Mouse (Mus musculus): ENCODE data around the gene Pold1.

The Pold1 gene

GRCm38 (mm10) chr7:44521710-44522109, 26.9 kb downstream of the Pold1 start:
- DNase-seq = peak; percentile 77 to 79

GRCm38 (mm10) chr7:44520990-44521389, 27.7 kb downstream of the Pold1 start:
- DNase-seq = no peak

GRCm38 (mm10) chr7:44519240-44519913, 29.3 kb downstream of the Pold1 start:
- no peak for DNase-seq

DNA sequence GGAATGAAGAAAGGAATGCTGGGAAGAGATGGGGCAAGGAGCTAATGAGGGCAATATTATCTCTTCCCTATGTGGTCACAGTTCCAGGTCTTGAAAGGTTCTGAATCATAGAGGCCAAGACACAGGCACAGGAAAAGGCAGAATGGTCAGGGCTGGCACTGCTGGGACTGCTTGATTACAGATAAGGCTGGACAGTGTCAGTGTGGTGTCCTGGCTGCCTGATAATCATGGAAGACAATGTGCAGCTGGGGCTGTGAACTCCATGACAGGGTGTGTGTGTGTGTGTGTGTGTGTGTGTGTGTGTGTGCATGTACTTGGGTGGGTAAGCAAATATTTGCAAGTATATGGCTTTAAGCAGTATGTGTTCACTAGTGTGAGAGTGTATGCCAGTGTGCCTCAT, 41.2 kb downstream of the Pold1 start:
- no peak for DNase-seq

GRCm38 (mm10) chr7:44501563-44502115, 47.0 kb downstream of the Pold1 start:
- DNase-seq = peak; percentile 65 to 69

GRCm38 (mm10) chr7:44500046-44500445, 48.6 kb downstream of the Pold1 start:
- no peak for DNase-seq

DNA sequence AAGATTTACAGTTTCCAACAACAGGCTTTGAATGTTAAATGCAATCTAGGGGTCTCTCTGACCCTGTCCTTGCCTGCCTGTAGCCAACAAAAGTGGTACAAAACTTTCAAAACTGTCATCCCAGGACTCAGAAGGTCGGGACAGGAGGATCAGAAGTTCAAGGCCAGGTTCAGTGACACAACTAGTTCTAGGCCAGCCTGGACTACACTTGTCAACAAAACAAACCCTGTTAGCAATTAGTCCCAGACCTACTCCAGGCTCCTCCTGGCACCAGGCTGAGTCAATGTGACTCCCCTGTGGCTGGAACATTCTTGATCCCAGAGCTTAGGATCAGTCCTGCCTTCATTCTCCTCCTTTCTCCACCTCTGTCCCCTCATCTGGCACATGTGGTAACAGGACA, 49.7 kb downstream of the Pold1 start:
- DNase-seq = no peak

DNA sequence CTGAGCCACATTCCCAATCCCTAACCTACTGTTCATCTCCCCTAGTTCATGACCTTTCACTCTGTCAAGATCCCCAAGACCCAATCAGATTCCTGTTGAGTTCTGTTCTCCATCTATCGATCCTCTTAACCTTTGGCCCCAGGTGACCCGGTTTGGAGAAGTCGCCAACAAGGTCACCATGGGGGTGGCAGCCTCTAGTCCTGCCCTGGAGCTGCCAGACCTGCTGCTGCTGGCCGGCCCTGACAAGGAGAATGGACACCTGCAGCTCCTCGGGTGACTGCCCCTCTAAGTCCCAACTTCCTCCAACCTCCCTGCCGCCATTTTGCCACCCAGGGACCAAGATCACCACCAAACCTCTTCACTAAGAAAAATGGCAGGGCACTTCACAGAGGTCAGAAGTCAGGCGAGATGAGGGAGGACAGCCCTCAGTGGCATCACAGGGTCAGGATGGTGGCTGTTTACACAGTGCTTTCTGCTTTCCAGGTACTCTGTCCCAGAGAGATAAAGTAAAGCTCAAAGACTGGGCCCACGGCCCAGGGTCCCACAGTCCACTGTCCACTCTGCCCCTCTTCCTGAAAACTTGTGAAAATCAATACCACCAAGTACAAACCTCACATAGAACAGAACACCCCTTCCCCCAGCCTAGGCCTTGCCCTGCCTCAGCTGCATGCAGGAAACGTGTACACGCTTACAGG, 51.1 kb downstream of the Pold1 start:
- DNase-seq = no peak

- no peak for DNase-seq
Measured at GRCm38 (mm10) chr7:44496771-44497109, 51.9 kb downstream of the Pold1 start.

DNA sequence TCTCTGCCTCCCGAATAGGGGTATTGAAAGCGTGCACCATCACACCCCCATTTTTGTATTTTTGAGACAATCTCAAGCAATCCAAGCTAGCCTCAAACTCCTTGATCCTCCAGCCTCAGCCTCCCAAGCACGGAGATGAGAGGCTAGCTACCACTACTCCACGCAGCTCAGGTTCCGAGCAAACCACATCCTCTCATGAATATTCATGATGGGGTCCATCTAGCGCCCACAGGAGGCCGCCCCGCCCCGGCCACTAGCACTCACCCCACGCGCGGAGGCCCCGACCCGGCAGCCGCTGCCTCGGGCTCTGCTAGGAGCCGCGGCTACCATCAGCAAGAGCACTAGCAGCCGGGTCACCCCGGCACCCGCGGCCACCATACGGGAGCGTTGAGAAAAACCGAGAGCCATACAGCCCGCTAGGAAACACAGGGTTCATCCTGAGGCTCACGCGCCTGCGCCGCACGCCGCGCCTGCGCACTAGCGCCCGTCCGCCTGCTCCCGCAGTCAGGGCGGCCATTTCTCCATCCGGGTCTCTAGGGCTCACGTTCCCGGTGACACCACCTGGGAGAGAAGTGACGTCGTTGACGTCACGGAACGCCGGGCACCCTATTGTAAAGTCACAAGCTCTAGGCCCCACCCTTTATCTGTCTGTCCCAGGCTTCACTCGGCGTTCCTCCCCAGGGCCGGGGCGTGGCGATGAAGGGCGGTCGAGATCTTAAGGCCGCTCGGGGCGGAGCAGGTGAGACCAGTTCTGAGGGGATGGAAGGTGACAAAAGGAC, 52.5 kb downstream of the Pold1 start, which contains the start of the genes Emc10 and Fam71e1:
Gene Emc10, minus strand, starts transcription at position 538 of the 779 bp plus-strand sequence.
Gene Fam71e1, plus strand, starts transcription at position 590 of the 779 bp plus-strand sequence.
- peak; percentile 97 to 99 for DNase-seq

GRCm38 (mm10) chr7:44495086-44495485, 53.6 kb downstream of the Pold1 start:
- no peak for DNase-seq

- no peak for DNase-seq
Measured at GRCm38 (mm10) chr7:44494681-44495080, 54.0 kb downstream of the Pold1 start.

- DNase-seq = no peak
Measured at GRCm38 (mm10) chr7:44492166-44492826, 56.4 kb downstream of the Pold1 start.

- no peak for DNase-seq
Measured at GRCm38 (mm10) chr7:44491391-44491790, 57.3 kb downstream of the Pold1 start.

DNA sequence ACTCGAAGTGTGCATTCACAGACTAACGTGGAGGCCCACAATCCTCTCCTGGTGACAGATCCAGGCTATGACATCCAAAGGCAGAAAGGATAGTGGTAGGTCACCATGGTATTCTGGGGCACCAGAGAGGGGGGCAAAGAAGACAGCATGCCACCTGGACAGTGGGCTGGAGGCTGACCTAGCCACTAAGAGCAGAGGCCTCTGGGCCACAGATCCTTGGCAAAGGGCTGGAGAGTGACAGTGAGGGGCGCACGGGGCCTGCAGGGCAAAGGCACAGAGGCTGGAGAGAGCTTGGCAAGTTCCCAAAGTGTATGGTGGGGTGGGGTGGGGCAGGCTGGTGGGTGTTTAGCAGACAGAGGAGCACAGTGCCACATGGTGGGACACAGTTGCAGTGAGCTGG, 58.4 kb downstream of the Pold1 start:
- no peak for DNase-seq

DNA sequence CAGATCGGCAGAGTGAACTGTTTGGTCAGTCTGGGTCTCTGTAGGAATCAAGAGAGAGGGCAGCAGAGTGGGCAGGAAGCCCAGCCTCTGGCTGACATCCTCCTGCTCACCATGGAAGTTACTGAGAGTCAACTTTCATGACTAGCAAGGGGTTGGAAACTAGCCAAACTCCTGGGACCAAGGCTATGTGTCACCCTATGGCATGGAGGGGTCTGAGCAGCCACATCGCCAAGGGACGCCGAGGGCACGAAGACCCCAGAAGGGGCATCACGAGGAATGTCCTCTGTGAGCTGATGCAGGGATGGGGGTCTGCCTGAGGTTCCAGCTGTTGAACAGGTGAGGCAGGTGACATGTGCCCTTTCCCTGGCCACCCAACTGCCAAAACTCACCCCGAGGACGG, 60.1 kb downstream of the Pold1 start:
- no peak for DNase-seq

GRCm38 (mm10) chr7:44487936-44488335, 60.7 kb downstream of the Pold1 start:
- DNase-seq = no peak

- peak in 1 of 2 experiments; percentile 10 for DNase-seq
Measured at GRCm38 (mm10) chr7:44486927-44487575, 61.6 kb downstream of the Pold1 start.

DNA sequence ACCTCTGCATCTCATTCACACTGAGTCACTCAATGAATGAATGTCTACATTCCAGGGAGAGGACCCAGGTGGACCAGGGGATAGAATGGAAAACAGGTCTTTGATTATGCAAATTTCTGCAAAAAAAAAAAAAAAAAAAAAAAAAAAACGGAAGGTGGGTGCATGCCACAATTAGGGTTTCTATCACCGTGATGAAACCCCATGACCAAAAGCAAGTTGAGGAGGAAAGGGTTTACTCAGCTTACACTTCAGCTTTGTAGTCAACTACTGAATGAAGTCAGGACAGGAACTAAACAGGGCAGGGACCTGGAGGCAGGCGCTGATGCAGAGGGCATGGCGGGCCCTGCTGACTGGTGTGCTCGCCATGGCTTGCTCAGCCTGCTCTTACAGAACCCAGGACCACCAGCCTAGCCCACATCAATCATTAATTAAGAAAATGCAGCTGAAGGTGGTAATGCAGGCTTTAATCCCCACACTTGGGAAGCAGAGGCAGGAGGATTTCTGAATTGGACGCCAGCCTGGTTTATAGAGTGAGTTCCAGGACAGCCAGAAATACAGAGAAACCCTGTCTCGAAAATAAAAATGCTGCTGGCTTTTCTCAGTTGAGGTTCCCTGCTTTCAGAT, 63.0 kb downstream of the Pold1 start:
- no peak for DNase-seq

- DNase-seq = peak; percentile 67 to 71
Measured at GRCm38 (mm10) chr7:44484841-44485571, 63.6 kb downstream of the Pold1 start.

- DNase-seq = no peak
Measured at GRCm38 (mm10) chr7:44484109-44484508, 64.5 kb downstream of the Pold1 start.

Data from thymus, postnatal 36 days (tissue).